8 mouse cellular contexts compared by ENCODE assay signal in the genomic region with DNA sequence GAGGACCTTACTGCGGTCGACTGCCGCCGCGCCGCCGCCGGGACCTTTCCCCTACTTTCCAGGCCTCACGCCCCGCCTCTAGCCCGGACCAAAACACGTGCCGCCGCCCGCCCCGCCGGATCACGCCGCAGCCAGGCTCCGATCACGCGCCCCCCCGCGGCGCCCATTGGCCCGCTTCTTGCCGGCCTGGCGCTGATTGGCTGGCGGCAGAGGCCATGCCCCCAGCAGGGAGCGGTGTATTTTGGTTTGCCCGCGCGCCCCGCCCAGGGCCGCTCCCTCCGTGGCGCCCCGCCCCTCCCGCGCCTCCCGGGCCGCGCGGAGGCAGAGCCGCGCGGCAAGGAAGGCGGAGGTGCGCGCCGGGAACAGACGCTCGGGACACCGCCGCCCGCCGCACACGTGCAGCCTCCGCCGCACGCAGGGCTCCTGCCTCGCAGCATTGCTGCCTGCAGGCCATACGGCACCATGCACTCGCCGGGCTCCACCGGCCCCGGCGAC. TPM values are rescaled to one million over a fixed set of nuclear protein-coding genes. Genes with fewer than 3 reads are reported as not detected.
DNase-seq lines count a peak whose midpoint lies in the region; ATAC-seq and TF ChIP-seq lines count a peak whose summit lies in the region.

Klf11 (plus strand) TSS at position 212 of the 495 bp plus-strand sequence.

- peak; percentile 70 for ATAC-seq in G1E (ENCODE audit: extremely low read depth, insufficient number of reproducible peaks, low FRiP score, poor library complexity, severe bottlenecking)
- ATAC-seq in forebrain, postnatal 0 days: peak; percentile 93
- peak; percentile 95 for ATAC-seq in lung, embryonic 15.5 days (ENCODE audit: borderline replicate concordance, extremely low read depth, low FRiP score, low TSS enrichment)

- peak within 1 kb of the TSS; percentile 99 for H3K9ac ChIP-seq in forebrain, postnatal 0 days
- H3K9ac ChIP-seq in lung, embryonic 15.5 days: peak within 1 kb of the TSS; percentile 58

- no peaks in the 10 kb centered on the region for H3K9me3 ChIP-seq in G1E (replicated peaks)
- H3K9me3 ChIP-seq in forebrain, postnatal 0 days (ENCODE audit: low read length): no peaks in the 10 kb centered on the region
- no peaks in the 10 kb centered on the region for H3K9me3 ChIP-seq in lung, embryonic 15.5 days

- H3K4me1 ChIP-seq in G1E (ENCODE audit: insufficient read depth, low read depth, low read length): peaks cover 87% of the 10 kb centered on the region
- peaks cover 17% of the 10 kb centered on the region for H3K4me1 ChIP-seq in forebrain, postnatal 0 days (ENCODE audit: insufficient read depth)
- H3K4me1 ChIP-seq in lung, embryonic 15.5 days: peaks cover 19% of the 10 kb centered on the region

- peaks cover 34% of the 10 kb centered on the region for H3K36me3 ChIP-seq in G1E (replicated peaks)
- peaks cover 20% of the 10 kb centered on the region for H3K36me3 ChIP-seq in forebrain, postnatal 0 days (ENCODE audit: insufficient read depth)
- peaks cover 25% of the 10 kb centered on the region for H3K36me3 ChIP-seq in lung, embryonic 15.5 days

- no peak for TF ChIP-seq CTCF in G1E (IDR thresholded peaks at IDR 0.05; ENCODE audit: low read depth, low read length)
- peak; percentile 13; the same call in 1 of the 2 replicates for TF ChIP-seq CTCF in forebrain, postnatal 0 days (IDR thresholded peaks at IDR 0.05; ENCODE audit: low read depth)

- peak within 1 kb of the TSS; percentile 74 for H3K4me2 ChIP-seq in forebrain, postnatal 0 days (ENCODE audit: low read depth)
- H3K4me2 ChIP-seq in lung, embryonic 15.5 days: peak within 1 kb of the TSS; percentile 70

- H3K4me3 ChIP-seq in G1E (ENCODE audit: low read depth, low read length): peak within 1 kb of the TSS; percentile 81
- H3K4me3 ChIP-seq in forebrain, postnatal 0 days (ENCODE audit: low read depth, low read length): peak within 1 kb of the TSS; percentile 100
- H3K4me3 ChIP-seq in lung, embryonic 15.5 days: peak within 1 kb of the TSS; percentile 63

- WGBS in forebrain, postnatal 0 days: 2% methylated on average over 65 of the region's 68 CpGs
- 1% methylated on average over 55 of the region's 68 CpGs for WGBS in lung, embryonic 15.5 days

- H3K27ac ChIP-seq in forebrain, postnatal 0 days (ENCODE audit: low read depth, low read length): peak within 1 kb of the TSS; percentile 93
- H3K27ac ChIP-seq in lung, embryonic 15.5 days: peak within 1 kb of the TSS; percentile 88

- DNase-seq in G1E (ENCODE audit: low spot score): peak; percentile 100
- DNase-seq in cerebellum, adult 18-20 months: peak; percentile 94 to 98
- peak; percentile 97 for DNase-seq in forebrain, postnatal 0 days
- peak; percentile 99 for DNase-seq in heart, postnatal 4 days
- DNase-seq in layer of hippocampus, adult 8-10 months (ENCODE audit: low spot score in 2 of 2): peak; percentile 92 to 96
- peak; percentile 98 for DNase-seq in ovary, adult 18-20 months (ENCODE audit: low spot score)
- DNase-seq in thymus, postnatal 0 days (ENCODE audit: low spot score): peak; percentile 96

- H3K27me3 ChIP-seq in G1E (ENCODE audit: insufficient read depth, low read length): no peaks in the 10 kb centered on the region; the same call in 1 of the 2 replicates
- no peaks in the 10 kb centered on the region for H3K27me3 ChIP-seq in forebrain, postnatal 0 days (ENCODE audit: insufficient read depth, low read length)
- H3K27me3 ChIP-seq in lung, embryonic 15.5 days: no peaks in the 10 kb centered on the region

RNA-seq across cellular contexts. Expression of gene Klf11, which starts in this region (rescaled TPM):
- total RNA-seq in G1E (2014; fragmentation: Nextera tagmentation) (16.0 and 18.9 TPM in 2 replicates), G1E (2017) (7.0 and 7.5 TPM in 2 replicates)
- polyA plus RNA-seq in G1E (2012): 17.4 and 19.2 TPM in 2 replicates
- 27.3 and 30.7 TPM in 2 replicates for total RNA-seq in forebrain, postnatal 0 days (2014; rRNA removed)
- polyA plus RNA-seq in forebrain, postnatal 0 days (2015; fragmentation: Nextera tagmentation; extraction: Ambion mirVana): 20.4 and 22.9 TPM in 2 replicates
- total RNA-seq in heart, postnatal 4 days (2021): 10 to 100 TPM; 32.6 to 35.8 TPM
- 1 to 10 TPM; 4.5 to 5.6 (median 5.2) TPM for total RNA-seq in layer of hippocampus, adult 8-10 months (2022)
- polyA plus RNA-seq in lung, embryonic 15.5 days (2015; fragmentation: Nextera tagmentation; extraction: Ambion mirVana): 12.6 and 15.0 TPM in 2 replicates
- 2.8 and 5.2 TPM in 2 replicates for polyA plus RNA-seq in thymus, postnatal 0 days (2015; fragmentation: Nextera tagmentation; extraction: Ambion mirVana)

Comparison
In these comparisons a context has a peak if more than half of its experiments do, and no peak if none do; other contexts are left out.
1. Peak in every context shown above with its lines: DNase-seq, ATAC-seq, H3K4me3 ChIP-seq and H3K27ac ChIP-seq.